Mouse (Mus musculus) left cerebral cortex, postnatal 4 days (tissue): Measurements from ENCODE around the gene Zfp513. TPM values are rescaled to one million over a fixed set of nuclear protein-coding genes. Genes with fewer than 3 reads are reported as not detected.

Source experiments
- DNase-seq: peaks from one replicate; pipeline ENCODE4 v3.0.0-alpha.2; 2022
- intact Hi-C: fragments of 180-260 bp; cut with DNase I; formaldehyde crosslinking; loops from one replicate; pipeline ENCODE4 v1.15.1; 2025
- total RNA-seq, 2 experiments: library from RNA; stranded (reverse); gene quantifications; 2 replicates each; pipeline ENCODE4 v1.2.3; 2021

The Zfp513 gene
- total RNA-seq, 2 experiments from 2014 or later = 27.6 to 30.1 TPM

DNA sequence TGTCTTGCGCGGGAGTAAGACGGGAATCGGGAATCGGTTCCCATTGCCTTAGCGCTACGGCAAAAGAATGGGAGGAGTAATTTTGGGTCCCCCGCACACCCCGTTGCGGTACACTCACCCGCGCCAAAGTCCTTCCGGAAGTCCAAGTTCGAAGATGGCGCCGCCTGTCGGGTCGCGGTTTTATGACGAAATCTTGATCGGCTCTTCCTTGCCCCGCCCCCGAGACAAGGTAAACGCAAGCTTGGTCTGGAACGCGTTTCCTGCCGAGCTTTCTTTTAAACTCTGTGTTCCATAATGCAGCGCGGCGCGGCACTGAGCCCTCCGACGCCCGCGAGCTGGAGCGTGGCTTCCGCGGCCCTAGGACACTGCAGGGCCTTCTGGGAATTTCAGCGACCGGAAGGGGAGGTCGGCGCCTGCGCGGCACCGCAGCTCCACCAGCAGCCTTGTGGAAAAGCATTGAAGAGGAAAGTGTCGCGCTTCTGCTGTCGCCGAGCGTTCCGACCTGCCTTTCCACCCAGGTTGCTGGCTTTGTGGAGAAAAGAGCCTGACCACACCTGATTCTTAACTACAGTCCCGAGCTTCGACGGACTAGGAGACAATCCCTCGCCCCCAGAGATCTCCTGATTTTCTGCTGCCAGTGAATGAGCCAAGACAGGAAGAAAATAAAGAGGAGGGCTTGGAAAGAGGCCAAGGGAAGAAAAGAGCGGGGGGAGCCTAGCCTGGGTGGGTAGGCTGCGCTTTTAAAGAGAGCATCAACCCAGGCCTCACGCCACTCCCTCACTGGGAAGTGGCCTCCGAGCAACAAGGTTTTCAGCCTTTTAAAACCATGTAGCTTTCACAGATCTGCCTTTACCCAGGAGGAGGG lies 22.1 kb downstream of the Zfp513 start, which contains the start of the genes Gm29609 and Gtf3c2:
Gm29609 (minus strand) TSS at position 146 of the 865 bp plus-strand sequence.
Gtf3c2 (minus strand) TSS at position 379 of the 865 bp plus-strand sequence.
- intact Hi-C loops = no loop called here
- peak; percentile 96 for DNase-seq

- DNase-seq = peak; percentile 42
- intact Hi-C loops = no loop called here
These were observed 22.8 kb downstream of the Zfp513 start for GRCm38 (mm10) chr5:31179301-31179765.

DNA sequence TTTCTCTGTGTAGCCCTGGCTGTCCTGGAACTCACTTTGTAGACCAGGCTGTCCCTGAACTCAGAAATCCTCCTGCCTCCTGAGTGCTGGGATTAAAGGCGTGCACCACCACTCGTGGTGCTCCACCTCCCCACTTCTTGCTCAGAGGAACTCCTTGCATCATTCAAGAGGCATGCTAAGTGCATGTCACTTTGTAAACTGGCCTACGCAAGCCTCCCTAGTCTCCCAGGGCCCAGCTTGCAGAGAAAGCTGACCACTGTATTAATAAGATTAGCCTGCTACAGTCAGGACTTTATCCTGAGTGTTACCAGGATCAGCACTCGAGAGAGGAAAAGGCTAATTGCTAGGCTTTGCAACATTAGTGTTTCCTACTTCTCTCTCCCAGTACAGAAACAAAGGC lies 33.5 kb downstream of the Zfp513 start:
- no peak for DNase-seq
- intact Hi-C loops = no loop called here

DNA sequence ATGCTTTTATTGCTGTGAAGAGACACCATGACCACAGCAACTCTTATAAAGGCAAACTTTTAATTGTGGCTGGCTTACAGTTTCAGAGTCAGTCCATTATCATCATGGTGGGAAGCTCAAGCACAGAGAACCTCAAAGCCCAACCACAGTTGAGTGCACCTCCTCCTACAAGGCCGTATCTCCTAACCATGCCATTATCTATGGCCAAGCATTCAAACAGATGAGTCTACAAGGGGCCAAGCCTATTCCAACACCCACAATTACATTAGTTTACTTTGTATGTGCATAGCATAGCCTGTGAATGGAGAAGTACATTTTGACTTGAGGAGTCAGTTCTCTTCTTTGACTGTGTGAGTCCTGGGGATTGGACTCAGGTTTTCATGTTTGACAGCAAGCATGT lies 37.2 kb downstream of the Zfp513 start:
- no peak for DNase-seq
- intact Hi-C loops = no loop called here

GRCm38 (mm10) chr5:31162462-31162861 lies 39.6 kb downstream of the Zfp513 start:
- intact Hi-C loops = no loop called here
- DNase-seq = no peak

DNA sequence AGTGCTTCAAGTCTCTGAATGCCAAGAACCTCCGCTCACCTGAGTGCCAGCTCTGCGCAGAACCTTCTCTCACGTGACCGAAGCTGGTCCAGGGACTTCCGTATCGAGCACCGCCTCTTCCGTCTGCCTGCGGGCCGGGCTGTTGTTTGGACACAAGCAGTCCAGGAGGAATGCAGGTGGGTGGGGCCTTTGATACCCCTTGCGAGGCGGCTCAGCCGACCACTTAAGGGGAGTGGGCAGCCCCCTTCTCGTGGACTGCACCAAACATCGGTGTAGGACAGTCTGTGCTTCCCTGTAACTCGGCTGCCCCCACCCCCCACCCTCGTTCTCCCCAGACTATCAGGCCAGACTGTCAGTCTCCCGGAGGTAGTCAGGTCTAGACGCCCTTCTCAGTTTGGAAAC lies 48.0 kb downstream of the Zfp513 start, which contains the start of gene Mpv17:
Mpv17 (minus strand) TSS at position 100 of the 402 bp plus-strand sequence.
- DNase-seq = peak; percentile 83
- intact Hi-C loops = no loop called here

DNA sequence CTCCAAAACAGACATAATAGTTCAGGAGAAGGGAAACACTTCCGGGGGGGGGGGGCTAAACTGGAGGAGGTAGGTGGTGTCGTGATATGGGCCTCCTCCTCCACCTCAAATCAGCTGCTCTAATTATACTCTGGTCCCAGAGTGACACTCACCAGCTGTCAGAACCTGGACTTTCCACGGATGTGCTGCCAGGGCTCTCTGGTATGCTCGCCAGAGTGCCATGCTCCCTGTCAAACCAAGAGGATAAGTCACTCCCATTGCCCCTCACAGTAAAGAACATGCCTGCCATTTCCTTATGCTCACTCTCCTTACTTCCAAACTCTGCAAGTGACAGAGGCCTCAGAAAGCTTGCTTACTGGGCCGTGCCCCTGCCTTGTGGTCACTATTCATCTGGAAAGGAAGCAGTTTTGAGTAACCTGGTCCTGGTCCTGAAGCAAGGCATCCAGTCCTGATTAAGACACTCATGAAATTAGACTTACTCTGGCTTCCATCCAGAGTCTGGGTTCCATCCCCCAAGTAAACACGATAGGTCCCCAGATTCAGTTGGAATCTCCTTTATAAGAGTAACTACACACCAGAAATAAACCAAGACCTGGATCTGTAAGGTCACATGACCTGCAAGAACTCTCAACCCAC lies 48.5 kb downstream of the Zfp513 start:
- intact Hi-C loops = no loop called here
- no peak for DNase-seq

DNA sequence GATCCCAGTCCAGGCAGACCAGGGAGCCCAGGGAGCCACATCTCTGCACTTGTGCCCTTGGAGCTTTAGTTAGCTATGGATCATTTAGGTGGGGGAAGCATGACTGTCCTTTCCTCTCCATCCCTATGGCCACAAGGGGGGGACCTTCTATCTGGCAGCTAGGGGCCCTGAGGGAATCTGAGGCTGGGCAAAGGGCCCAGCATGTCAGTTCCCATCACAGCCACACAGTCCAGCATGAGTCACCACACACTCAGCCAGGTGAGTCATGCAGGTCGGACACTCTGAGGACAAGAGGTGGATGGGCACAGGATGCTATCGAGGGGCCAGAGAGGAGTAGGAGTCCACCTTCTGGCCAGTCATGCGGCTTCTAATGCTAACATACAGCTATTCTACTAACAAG lies 50.4 kb downstream of the Zfp513 start:
- intact Hi-C loops = no loop called here
- no peak for DNase-seq

DNA sequence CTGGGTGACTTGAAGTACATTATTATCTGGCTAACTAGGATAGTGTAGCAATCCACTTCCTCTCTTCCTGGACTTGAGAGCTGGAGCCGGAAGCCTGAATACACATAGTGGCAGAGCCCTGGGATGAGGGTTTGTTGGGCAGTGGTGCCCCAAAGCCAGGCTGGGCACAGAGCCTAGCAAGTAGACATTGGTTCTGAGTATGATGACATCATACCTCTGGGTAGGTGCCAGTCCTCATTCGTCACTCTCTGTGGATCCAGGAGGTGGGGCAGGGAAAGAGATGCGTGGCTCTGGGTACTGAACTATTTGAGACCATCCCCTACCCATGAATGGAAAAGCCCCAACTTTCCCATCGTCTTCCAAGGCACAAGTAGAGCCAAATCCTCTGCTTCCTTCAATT lies 52.3 kb downstream of the Zfp513 start:
- intact Hi-C loops = no loop called here
- DNase-seq = no peak

Other genes starting within 250 kb of the Zfp513 start
- 100 to 1,000 TPM; 114 to 116 TPM for gene Preb, start 241.9 kb downstream of the Zfp513 start, total RNA-seq
- gene Tcf23, start 233.6 kb downstream of the Zfp513 start, total RNA-seq = under 1 TPM in 1 of 2 experiments, not detected in 1; 0.08 TPM
- 10 to 100 TPM; 59.2 to 66.2 TPM for gene Atraid, start 154.0 kb downstream of the Zfp513 start, total RNA-seq
- gene Slc5a6, start 153.4 kb downstream of the Zfp513 start, total RNA-seq = 10 to 100 TPM; 17.6 to 23.5 TPM
- gene Cad, start 147.5 kb downstream of the Zfp513 start, total RNA-seq = 10 to 100 TPM; 34.1 to 37.6 TPM
- not detected for gene Dnajc5g, start 96.0 kb downstream of the Zfp513 start, total RNA-seq
- 10 to 100 TPM; 11.9 to 14.1 TPM for gene Slc30a3, start 94.1 kb downstream of the Zfp513 start, total RNA-seq
- not detected for gene Trim54, start 85.6 kb downstream of the Zfp513 start, total RNA-seq
- gene Ucn, start 63.5 kb downstream of the Zfp513 start, total RNA-seq = not detected
- 10 to 100 TPM; 25.1 to 31.4 TPM for gene Mpv17, start 48.1 kb downstream of the Zfp513 start, total RNA-seq
- gene Gm29609, start 22.4 kb downstream of the Zfp513 start, total RNA-seq = 1 to 10 TPM; 2.7 to 4.4 TPM
- gene Gtf3c2, start 22.2 kb downstream of the Zfp513 start, total RNA-seq = 10 to 100 TPM; 68.9 to 74.0 TPM
- 10 to 100 TPM; 66.7 to 72.1 TPM for gene Snx17, start 9.1 kb downstream of the Zfp513 start, total RNA-seq
- gene Eif2b4, start 8.9 kb downstream of the Zfp513 start, total RNA-seq = 10 to 100 TPM; 45.8 to 48.3 TPM
- 100 to 1,000 TPM; 144 to 146 TPM for gene Ppm1g, start 18.4 kb upstream of the Zfp513 start, total RNA-seq
- gene Nrbp1, start 38.6 kb upstream of the Zfp513 start, total RNA-seq = 10 to 100 TPM; 91.8 to 94.3 TPM
- not detected for gene Gm9970, start 38.9 kb upstream of the Zfp513 start, total RNA-seq
- gene Krtcap3, start 49.4 kb upstream of the Zfp513 start, total RNA-seq = 1 to 10 TPM; 2.2 to 3.1 TPM
- gene Ift172, start 88.8 kb upstream of the Zfp513 start, total RNA-seq = 10 to 100 TPM; 65.9 to 69.3 TPM
- gene Fndc4, start 93.8 kb upstream of the Zfp513 start, total RNA-seq = 100 to 1,000 TPM; 170 to 172 TPM
- under 1 TPM in 1 of 2 experiments, not detected in 1; 0.52 TPM for gene Gckr, start 95.1 kb upstream of the Zfp513 start, total RNA-seq